Mouse (Mus musculus): ENCODE data around the gene Tagln.

GRCm38 (mm10) chr9:45931958-45932357 lies 3.9 kb downstream of the Tagln start:
- no peak for TF ChIP-seq POLR2A (IDR thresholded peaks at IDR 0.05; ENCODE audit: control insufficient read depth, low read depth, low read length)
- no peak for TF ChIP-seq CTCF (IDR thresholded peaks at IDR 0.05; ENCODE audit: control insufficient read depth, insufficient read depth, insufficient replicate concordance, low read depth, low read length)
